Mouse (Mus musculus) kidney, postnatal 0 days (tissue): ENCODE data around the gene Zbtb20. TPM values are rescaled to one million over a fixed set of nuclear protein-coding genes. Genes with fewer than 3 reads are reported as not detected.
A peak's percentile ranks its signal among the peaks of the same experiment; 100 is the strongest.

Experiments
- ATAC-seq: fragments of 200-750 bp; cut with Nextera tagmentation; replicated peaks from 2 replicates; pipeline ENCODE4 v1.8.0; 2017; ENCODE audit warnings: low read depth, moderate number of reproducible peaks, moderate TSS enrichment, moderate library complexity; ENCODE audit not compliant: low FRiP score
- DNase-seq: peaks from one replicate; pipeline ENCODE4 v3.0.0-alpha.2; 2016; ENCODE audit warnings: low spot score
- H3K27ac ChIP-seq: fragments of 300-500 bp; sonication (generic); 2 replicates; pipeline ENCODE4 v1.5.1; 2014; ENCODE audit warnings: mild to moderate bottlenecking
- H3K27me3 ChIP-seq: fragments of 300-500 bp; sonication (generic); 2 replicates; pipeline ENCODE4 v1.6.1; 2014; ENCODE audit warnings: low read length, mixed read lengths; ENCODE audit not compliant: insufficient read depth
- H3K36me3 ChIP-seq: fragments of 300-500 bp; sonication (generic); 2 replicates; pipeline ENCODE4 v1.6.1; 2014; ENCODE audit warnings: low read length, mixed read lengths; ENCODE audit not compliant: insufficient read depth
- H3K4me1 ChIP-seq: fragments of 300-500 bp; sonication (generic); replicated peaks from 2 replicates; pipeline ENCODE4 v1.6.1; 2014; ENCODE audit warnings: antibody characterized with exemption, low read length, mixed read lengths; ENCODE audit not compliant: insufficient read depth
- H3K4me2 ChIP-seq: fragments of 300-500 bp; sonication (generic); 2 replicates; pipeline ENCODE4 v1.6.1; 2014; ENCODE audit warnings: mild to moderate bottlenecking, low read length, moderate library complexity, mixed read lengths
- H3K4me3 ChIP-seq: fragments of 300-500 bp; sonication (generic); replicated peaks from 2 replicates; pipeline ENCODE4 v1.5.1; 2014; ENCODE audit warnings: low read depth, low read length
- H3K9ac ChIP-seq: fragments of 300-500 bp; sonication (generic); 2 replicates; pipeline ENCODE4 v1.6.1; 2014; ENCODE audit warnings: low read depth, low read length
- H3K9me3 ChIP-seq: fragments of 300-500 bp; sonication (generic); replicated peaks from 2 replicates; pipeline ENCODE4 v1.6.1; 2016; ENCODE audit warnings: low read length, inconsistent platforms, mixed read lengths
- CTCF ChIP-seq: IDR thresholded peaks from 2 replicates; pipeline ENCODE4 v1.5.1; 2016; ENCODE audit warnings: antibody characterized with exemption, low read depth, mild to moderate bottlenecking, moderate library complexity
- WGBS: fragments of 180-500 bp; shearing (Covaris S2); extraction: QIAGEN DNeasy Blood & Tissue Kit; methylation state at CpG from one replicate; pipeline ENCODE4 v1.1.7; 2014; 5-methylcytosine and 5-hydroxymethylcytosine counted together
- polyA plus RNA-seq: library from polyadenylated mRNA; unstranded; fragments of >200 nt; fragmentation: Nextera tagmentation; extraction: Ambion mirVana; gene quantifications from 2 replicates; pipeline ENCODE4 v1.2.1, GENCODE M21; 2015

The Zbtb20 gene
- polyA plus RNA-seq, 1 experiment from 2014 or later = 36.8 TPM

DNA sequence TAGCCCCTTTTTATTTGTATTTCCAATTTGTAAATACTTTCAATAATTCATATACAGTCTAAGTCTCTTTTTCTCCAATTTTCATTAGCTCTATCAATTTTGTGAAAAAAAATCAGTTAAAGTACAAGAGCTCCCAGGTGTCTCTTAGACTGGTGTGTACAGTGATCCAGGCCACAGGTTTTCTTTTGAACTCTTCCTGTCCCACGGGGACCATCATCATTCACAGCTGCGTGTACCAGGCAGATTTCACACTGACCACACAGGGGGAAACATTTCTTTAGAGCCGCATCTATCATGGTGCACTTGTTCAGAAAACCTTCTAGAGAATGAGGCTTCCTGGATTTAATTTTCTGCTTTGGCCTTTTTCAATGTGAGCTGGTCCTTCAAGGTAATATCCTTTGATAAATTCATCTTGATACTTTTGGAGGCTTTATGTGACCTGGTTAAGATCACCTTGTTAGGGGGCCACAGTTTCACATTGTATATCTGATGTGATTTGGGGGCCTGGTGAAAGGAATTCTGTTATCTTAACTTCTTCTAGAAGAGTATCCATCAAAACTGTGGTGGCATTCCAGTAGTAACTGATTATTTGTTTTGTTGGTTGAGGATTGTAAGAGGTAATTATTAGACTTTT lies 586.2 kb downstream of the Zbtb20 start:
- no peaks in the 10 kb centered on the region for H3K27me3 ChIP-seq
- 74% methylated on average over 3 of the region's 3 CpGs for WGBS
- TF ChIP-seq CTCF = no peak
- no peak overlapping the region for H3K4me3 ChIP-seq
- H3K36me3 ChIP-seq = no peaks in the 10 kb centered on the region
- ATAC-seq (no peak), DNase-seq (no peak)
- H3K9me3 ChIP-seq = no peaks in the 10 kb centered on the region
- H3K27ac ChIP-seq = no peak overlapping the region
- peaks cover 21% of the 10 kb centered on the region; the same call in 1 of the 2 replicates for H3K4me1 ChIP-seq
- H3K9ac ChIP-seq = no peak overlapping the region
- H3K4me2 ChIP-seq = no peak overlapping the region

DNA sequence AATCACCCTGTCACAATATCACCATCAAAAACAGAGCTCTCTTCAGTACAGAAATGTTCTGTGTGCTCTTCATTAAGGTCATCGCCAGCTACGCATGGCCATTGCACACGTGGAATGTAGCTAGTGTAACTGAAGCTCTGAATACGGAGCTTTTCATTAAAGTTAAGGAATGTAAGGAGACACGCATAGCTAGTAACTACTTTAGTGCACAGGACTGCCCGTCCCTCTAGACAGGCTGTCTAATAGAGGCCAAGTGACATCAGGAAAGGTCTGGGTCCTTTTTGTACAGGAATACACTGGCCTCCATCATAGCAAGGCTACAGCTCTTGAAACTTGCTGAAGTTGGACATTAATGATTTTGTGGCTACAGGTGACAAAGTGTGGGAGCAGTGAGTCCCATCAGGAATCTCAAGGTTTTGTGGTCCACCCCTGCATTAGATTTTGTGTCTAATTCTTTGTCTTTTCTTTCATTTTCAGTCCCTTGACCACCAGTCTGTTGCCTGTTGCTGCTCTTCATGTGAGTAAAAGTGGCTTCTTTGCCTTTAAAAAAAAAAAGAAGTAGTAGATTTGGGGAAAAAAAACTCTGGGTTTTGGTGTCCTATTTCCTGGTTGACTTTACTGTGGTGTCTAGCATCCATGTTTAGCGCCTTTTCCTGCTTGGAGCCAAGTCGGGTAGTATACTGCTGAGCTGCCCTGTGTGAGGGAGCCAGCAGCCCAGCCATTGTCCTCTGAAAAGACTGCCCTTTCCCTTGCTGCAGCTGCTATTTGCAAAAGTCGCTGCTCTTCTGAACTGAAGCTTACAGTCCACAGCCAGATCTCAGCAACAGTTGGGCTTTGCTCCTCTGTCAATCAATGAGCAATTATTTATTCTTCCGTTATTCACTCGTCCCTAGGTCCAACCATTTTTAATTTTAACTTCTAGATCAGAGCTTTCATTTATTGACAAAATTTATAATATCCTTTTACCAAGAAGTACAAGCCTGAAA lies 587.1 kb downstream of the Zbtb20 start:
- ATAC-seq (peak; percentile 29; the same call in 1 of the 2 replicates), DNase-seq (peak; percentile 73)
- no peaks in the 10 kb centered on the region for H3K36me3 ChIP-seq
- H3K4me1 ChIP-seq = peaks cover 21% of the 10 kb centered on the region; the same call in 1 of the 2 replicates
- no peak overlapping the region for H3K9ac ChIP-seq
- no peaks in the 10 kb centered on the region for H3K27me3 ChIP-seq
- H3K9me3 ChIP-seq = no peaks in the 10 kb centered on the region
- no peak overlapping the region for H3K4me2 ChIP-seq
- no peak overlapping the region for H3K27ac ChIP-seq
- H3K4me3 ChIP-seq = no peak overlapping the region
- 34% methylated on average over 11 of the region's 11 CpGs for WGBS
- TF ChIP-seq CTCF = no peak

GRCm38 (mm10) chr16:43463684-43464475 lies 588.2 kb downstream of the Zbtb20 start:
- TF ChIP-seq CTCF = no peak
- H3K27me3 ChIP-seq = no peaks in the 10 kb centered on the region
- DNase-seq = no peak
- peaks cover 21% of the 10 kb centered on the region; the same call in 1 of the 2 replicates for H3K4me1 ChIP-seq
- H3K27ac ChIP-seq = no peak overlapping the region
- no peak overlapping the region for H3K4me3 ChIP-seq
- no peak for ATAC-seq
- H3K9ac ChIP-seq = no peak overlapping the region
- WGBS = 65% methylated on average over 13 of the region's 13 CpGs
- H3K9me3 ChIP-seq = no peaks in the 10 kb centered on the region
- H3K4me2 ChIP-seq = no peak overlapping the region; the same call in 1 of the 2 replicates
- no peaks in the 10 kb centered on the region for H3K36me3 ChIP-seq

DNA sequence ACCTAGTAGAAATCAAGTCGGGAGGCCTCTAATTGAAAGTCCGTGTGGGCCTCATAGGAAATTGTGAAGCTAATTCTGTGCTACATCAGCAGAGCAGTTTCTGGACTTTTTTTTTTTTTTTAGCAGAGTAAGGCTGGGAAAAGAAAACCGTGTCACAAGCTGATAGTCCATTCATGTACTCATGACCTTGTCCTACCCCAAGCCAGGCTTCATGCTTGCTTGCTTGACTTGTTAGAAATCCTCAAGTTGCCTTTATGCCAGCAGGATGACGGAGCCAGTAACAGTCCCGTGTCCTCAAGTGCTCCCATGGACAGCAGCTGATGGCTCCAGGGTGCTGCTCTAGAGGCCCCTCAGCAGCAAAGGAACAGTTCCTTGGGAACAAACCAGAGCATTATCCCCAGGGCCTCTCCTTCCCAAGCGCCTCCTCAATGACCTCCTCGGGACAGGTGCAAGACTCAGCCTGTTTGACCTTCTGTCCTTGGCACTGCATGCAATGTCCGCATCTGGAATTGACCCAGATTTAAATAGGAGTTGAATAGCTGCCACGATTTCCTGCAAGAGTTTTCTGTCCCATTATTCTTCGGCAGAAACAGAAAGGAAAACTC lies 588.9 kb downstream of the Zbtb20 start:
- DNase-seq = peak; percentile 49
- ATAC-seq = no peak; the same call in 1 of the 2 replicates
- Histone ChIP-seq H3K4me3 (no peak overlapping the region), H3K4me1 (peaks cover 21% of the 10 kb centered on the region; the same call in 1 of the 2 replicates), H3K27ac (peak overlapping the region; percentile 71), H3K36me3 (no peaks in the 10 kb centered on the region), H3K9ac (no peak overlapping the region), H3K27me3 (no peaks in the 10 kb centered on the region), H3K9me3 (no peaks in the 10 kb centered on the region), H3K4me2 (0 out of 2 replicates have a peak overlapping the region, but pooled peaks have one; percentile 35)
- WGBS = 45% methylated on average over 10 of the region's 10 CpGs
- TF ChIP-seq CTCF = no peak

GRCm38 (mm10) chr16:43465368-43465839 lies 589.7 kb downstream of the Zbtb20 start:
- no peaks in the 10 kb centered on the region for H3K9me3 ChIP-seq
- ATAC-seq = no peak
- H3K27ac ChIP-seq = peak overlapping the region; percentile 71
- no peak overlapping the region for H3K4me3 ChIP-seq
- peaks cover 21% of the 10 kb centered on the region; the same call in 1 of the 2 replicates for H3K4me1 ChIP-seq
- DNase-seq = no peak
- no peaks in the 10 kb centered on the region for H3K36me3 ChIP-seq
- H3K4me2 ChIP-seq = no peak overlapping the region
- TF ChIP-seq CTCF = no peak
- no peak overlapping the region for H3K9ac ChIP-seq
- H3K27me3 ChIP-seq = no peaks in the 10 kb centered on the region
- WGBS = 49% methylated on average over 3 of the region's 3 CpGs
